Mouse (Mus musculus) heart, embryonic 13.5 days (tissue): ENCODE measurements around the gene Lyrm4. TPM values are rescaled to one million over a fixed set of nuclear protein-coding genes. Genes with fewer than 3 reads are reported as not detected.

Source experiments
- ATAC-seq: fragments of 200-750 bp; cut with Nextera tagmentation; 2 replicates; pipeline ENCODE4 v1.8.0; 2017; ENCODE audit warnings: moderate TSS enrichment; ENCODE audit not compliant: insufficient number of reproducible peaks, low FRiP score, low TSS enrichment; ENCODE audit errors: extremely low read depth
- H3K27ac ChIP-seq: fragments of 300-500 bp; sonication (generic); replicated peaks from 2 replicates; pipeline ENCODE4 v1.5.1; 2015; ENCODE audit warnings: moderate library complexity, mild to moderate bottlenecking, inconsistent platforms
- H3K27me3 ChIP-seq: fragments of 300-500 bp; sonication (generic); replicated peaks from 2 replicates; pipeline ENCODE4 v1.6.1; 2015; ENCODE audit warnings: mild to moderate bottlenecking, inconsistent platforms
- H3K36me3 ChIP-seq: fragments of 300-500 bp; sonication (generic); 2 replicates; pipeline ENCODE4 v1.6.1; 2015; ENCODE audit warnings: mild to moderate bottlenecking, inconsistent platforms
- H3K4me1 ChIP-seq: fragments of 300-500 bp; sonication (generic); 2 replicates; pipeline ENCODE4 v1.6.1; 2015; ENCODE audit warnings: inconsistent platforms
- H3K4me2 ChIP-seq: fragments of 300-500 bp; sonication (generic); 2 replicates; pipeline ENCODE4 v1.6.1; 2015; ENCODE audit warnings: inconsistent platforms, mild to moderate bottlenecking, moderate library complexity
- H3K4me3 ChIP-seq: fragments of 300-500 bp; sonication (generic); 2 replicates; pipeline ENCODE4 v1.5.1; 2015; ENCODE audit warnings: moderate library complexity, mild to moderate bottlenecking, inconsistent platforms
- H3K9ac ChIP-seq: fragments of 300-500 bp; sonication (generic); 2 replicates; pipeline ENCODE4 v1.6.1; 2015; ENCODE audit warnings: inconsistent platforms, mild to moderate bottlenecking, moderate library complexity
- H3K9me3 ChIP-seq: fragments of 300-500 bp; sonication (generic); 2 replicates; pipeline ENCODE4 v1.6.1; 2016; ENCODE audit warnings: inconsistent platforms
- WGBS: fragments of 180-500 bp; shearing (Covaris S2); methylation state at CpG from one replicate; pipeline ENCODE4 v1.1.7; 2015; ENCODE audit warnings: mixed read lengths; 5-methylcytosine and 5-hydroxymethylcytosine counted together
- polyA plus RNA-seq: library from polyadenylated mRNA; unstranded; fragments of >200 nt; fragmentation: Nextera tagmentation; extraction: Ambion mirVana; gene quantifications from 2 replicates; pipeline ENCODE4 v1.2.1, GENCODE M21; 2015

The Lyrm4 gene
- polyA plus RNA-seq, 1 experiment from 2014 or later: 24.3 TPM

DNA sequence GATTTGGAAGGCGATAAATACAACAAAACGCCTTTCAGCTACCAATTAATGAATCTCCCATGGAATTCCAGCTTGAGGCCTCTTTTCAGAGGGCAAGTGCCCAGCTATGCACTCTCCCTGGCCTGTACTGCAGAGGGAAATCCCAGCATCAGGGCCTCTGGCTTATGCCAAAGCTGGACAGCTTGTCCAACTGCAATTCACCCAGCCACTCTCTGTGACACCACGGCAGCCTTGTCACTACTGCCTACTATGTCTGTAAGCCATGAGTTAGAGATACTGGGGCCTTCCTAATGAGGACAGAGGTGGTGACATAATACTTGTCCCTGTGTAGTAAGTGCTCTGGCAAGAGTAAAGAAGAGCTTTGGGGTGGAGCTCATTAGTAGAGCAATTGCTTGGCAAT is 128.0 kb downstream of the Lyrm4 start:
- Histone ChIP-seq H3K4me3 (no peak overlapping the region), H3K9ac (no peak overlapping the region), H3K27me3 (no peaks in the 10 kb centered on the region), H3K27ac (peak overlapping the region; percentile 53; the same call in 1 of the 2 replicates), H3K9me3 (no peaks in the 10 kb centered on the region), H3K36me3 (no peaks in the 10 kb centered on the region), H3K4me1 (peaks cover 48% of the 10 kb centered on the region), H3K4me2 (no peak overlapping the region)
- ATAC-seq: peak; percentile 49; the same call in 1 of the 2 replicates
- 43% methylated on average over 3 of the region's 3 CpGs for WGBS

DNA sequence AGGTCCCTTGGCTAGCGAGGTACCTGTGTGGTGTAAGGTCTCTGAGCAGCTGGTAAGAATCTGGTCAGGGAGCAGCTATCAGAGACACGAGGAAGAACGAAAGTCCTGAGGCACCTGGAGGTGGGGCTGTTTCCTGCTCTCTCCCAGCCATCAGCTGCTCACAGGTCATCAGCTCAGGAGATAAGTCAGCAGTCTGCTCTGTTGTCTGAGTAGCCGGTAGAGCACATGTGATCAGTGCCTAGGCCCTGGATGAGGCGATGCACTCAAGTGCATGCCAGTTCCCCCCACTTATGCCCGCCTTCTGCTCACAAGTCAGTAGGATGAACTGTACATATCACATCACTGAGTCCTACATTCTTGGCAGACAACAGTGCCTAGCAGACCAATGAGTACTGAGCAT is 134.3 kb downstream of the Lyrm4 start:
- 54% methylated on average over 6 of the region's 6 CpGs for WGBS
- no peak overlapping the region for H3K27ac ChIP-seq
- ATAC-seq: no peak; the same call in 1 of the 2 replicates
- no peak overlapping the region for H3K9ac ChIP-seq
- no peaks in the 10 kb centered on the region for H3K27me3 ChIP-seq
- H3K4me3 ChIP-seq: no peak overlapping the region
- H3K9me3 ChIP-seq: no peaks in the 10 kb centered on the region
- peaks cover 18% of the 10 kb centered on the region for H3K36me3 ChIP-seq
- peaks cover 19% of the 10 kb centered on the region for H3K4me1 ChIP-seq
- no peak overlapping the region for H3K4me2 ChIP-seq

DNA sequence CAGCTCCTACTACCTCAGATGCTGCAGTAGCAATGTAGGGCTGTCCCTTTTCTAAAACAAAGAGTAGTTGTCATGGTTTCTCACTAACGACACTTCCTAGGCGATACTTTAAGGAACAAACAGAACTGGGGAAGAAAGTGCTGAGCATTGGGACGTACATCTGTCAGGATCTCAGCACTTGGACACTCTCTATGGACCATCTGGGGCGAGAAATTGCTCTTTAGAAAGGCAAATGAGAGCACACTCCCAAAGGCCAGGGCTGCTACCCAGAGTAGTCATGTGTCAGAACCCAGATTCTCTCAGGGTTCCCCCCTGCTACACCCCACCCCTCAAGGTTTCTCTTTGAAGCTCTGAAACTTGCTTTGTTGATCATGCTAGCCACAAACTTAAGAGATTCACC is 136.9 kb downstream of the Lyrm4 start:
- Histone ChIP-seq H3K9ac (no peak overlapping the region), H3K36me3 (peaks cover 32% of the 10 kb centered on the region), H3K4me3 (no peak overlapping the region), H3K27ac (no peak overlapping the region), H3K9me3 (no peaks in the 10 kb centered on the region), H3K4me2 (no peak overlapping the region), H3K27me3 (no peaks in the 10 kb centered on the region), H3K4me1 (peaks cover 9% of the 10 kb centered on the region)
- WGBS: 80% methylated on average over 4 of the region's 4 CpGs
- ATAC-seq: no peak

DNA sequence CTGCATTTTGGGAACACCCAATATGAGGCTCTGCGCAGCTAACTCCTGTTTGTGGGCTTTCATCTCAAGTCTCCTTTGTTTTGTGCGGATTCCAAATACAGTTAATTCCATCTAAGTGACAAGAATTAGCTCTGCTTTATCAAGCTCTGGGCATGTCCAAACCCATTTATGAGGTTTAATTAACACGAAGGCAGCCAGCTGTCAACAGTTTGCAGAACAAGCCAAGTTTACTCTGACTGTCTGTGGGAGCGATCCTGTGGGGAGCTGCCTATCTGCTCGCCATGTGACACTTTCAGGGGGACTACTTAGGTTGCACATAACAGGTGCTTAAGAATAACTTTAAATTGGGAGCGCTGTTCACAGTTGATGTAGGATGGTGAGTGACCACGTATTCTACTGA is 140.4 kb downstream of the Lyrm4 start:
- Histone ChIP-seq H3K9me3 (no peaks in the 10 kb centered on the region), H3K4me2 (no peak overlapping the region), H3K36me3 (peaks cover 36% of the 10 kb centered on the region), H3K9ac (no peak overlapping the region), H3K4me3 (no peak overlapping the region), H3K27ac (no peak overlapping the region), H3K27me3 (no peaks in the 10 kb centered on the region), H3K4me1 (no peaks in the 10 kb centered on the region)
- no peak for ATAC-seq
- WGBS: 86% methylated on average over 7 of the region's 7 CpGs

DNA sequence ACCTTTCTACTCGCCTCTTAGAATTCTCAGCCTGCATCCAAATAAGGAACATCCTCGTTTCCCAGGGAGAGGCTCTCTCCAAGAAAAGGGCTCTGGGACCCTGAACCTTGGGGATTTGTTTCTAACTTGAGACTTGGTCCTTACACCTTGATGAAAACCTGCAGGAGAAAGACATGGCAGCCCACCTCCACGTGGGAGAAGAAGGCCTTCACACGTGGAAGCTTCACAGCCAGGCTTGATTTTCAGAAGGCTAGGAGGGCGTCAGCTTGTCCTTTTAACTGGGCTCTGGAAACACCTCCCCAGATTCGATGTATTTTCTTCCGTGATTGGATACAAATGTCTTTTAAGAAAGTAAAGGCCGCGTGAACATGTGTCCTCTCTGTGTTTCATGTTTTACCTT is 147.5 kb downstream of the Lyrm4 start:
- Histone ChIP-seq H3K4me3 (peak overlapping the region; percentile 65), H3K27me3 (peaks cover 17% of the 10 kb centered on the region), H3K9me3 (no peaks in the 10 kb centered on the region), H3K4me2 (peak overlapping the region; percentile 100), H3K27ac (no peak overlapping the region), H3K36me3 (peaks cover 3% of the 10 kb centered on the region; the same call in 1 of the 2 replicates), H3K9ac (peak overlapping the region; percentile 85), H3K4me1 (peaks cover 16% of the 10 kb centered on the region)
- ATAC-seq: no peak
- WGBS: 32% methylated on average over 9 of the region's 9 CpGs

DNA sequence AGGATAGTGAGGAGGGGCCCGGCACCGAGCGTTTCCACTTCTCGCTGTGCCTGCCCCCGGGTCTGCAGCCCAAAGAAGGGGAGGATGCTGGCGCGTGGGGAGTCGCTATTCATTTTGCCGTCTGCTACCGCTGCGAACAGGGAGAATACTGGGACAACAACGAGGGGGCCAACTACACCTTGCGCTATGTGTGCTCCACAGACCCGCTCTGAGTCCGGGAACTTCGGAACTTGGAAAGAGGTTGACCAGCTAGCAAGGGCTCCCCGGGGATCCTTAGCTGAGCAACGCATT is 147.9 kb downstream of the Lyrm4 start:
- no peaks in the 10 kb centered on the region for H3K9me3 ChIP-seq
- ATAC-seq: no peak
- H3K27me3 ChIP-seq: peaks cover 17% of the 10 kb centered on the region
- peak overlapping the region; percentile 85 for H3K9ac ChIP-seq
- peak overlapping the region; percentile 100 for H3K4me2 ChIP-seq
- H3K4me1 ChIP-seq: peaks cover 16% of the 10 kb centered on the region
- H3K36me3 ChIP-seq: no peaks in the 10 kb centered on the region
- H3K4me3 ChIP-seq: peak overlapping the region; percentile 65
- 1% methylated on average over 18 of the region's 18 CpGs for WGBS
- no peak overlapping the region for H3K27ac ChIP-seq

DNA sequence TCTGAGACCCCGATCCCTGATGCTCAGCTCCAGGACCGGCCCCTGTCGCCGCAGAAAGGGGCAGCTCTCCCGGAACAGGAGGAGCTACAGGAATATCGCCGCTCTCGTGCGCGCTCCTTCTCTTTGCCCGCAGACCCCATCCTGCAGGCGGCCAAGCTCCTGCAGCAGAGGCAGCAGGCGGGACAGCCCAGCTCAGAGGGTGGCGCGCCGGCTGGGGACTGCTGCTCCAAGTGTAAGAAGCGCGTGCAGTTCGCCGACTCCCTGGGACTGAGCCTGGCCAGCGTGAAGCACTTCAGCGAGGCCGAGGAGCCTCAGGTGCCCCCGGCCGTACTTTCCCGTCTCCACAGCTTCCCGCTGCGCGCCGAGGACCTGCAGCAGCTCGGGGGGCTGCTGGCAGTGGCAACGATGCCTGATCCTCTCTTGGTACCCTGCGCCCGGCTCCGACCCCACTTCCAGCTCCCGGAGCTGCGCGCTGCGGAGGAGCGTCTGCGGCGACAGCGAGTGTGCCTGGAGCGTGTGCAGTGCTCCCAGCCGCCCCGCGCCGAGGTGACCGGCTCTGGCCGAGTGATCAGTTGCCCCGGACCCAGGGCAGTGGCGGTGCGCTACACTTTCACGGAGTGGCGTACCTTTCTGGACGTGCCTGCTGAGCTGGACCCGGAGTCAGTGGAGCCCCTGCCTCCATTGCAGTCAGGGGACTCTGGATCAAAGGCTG is 148.5 kb downstream of the Lyrm4 start:
- Histone ChIP-seq H3K4me2 (peak overlapping the region; percentile 100), H3K9me3 (no peaks in the 10 kb centered on the region), H3K27ac (peak overlapping the region; percentile 65), H3K4me3 (peak overlapping the region; percentile 65), H3K27me3 (peaks cover 17% of the 10 kb centered on the region), H3K4me1 (peaks cover 16% of the 10 kb centered on the region), H3K36me3 (no peaks in the 10 kb centered on the region), H3K9ac (peak overlapping the region; percentile 85)
- under 1% methylated on average over 57 of the region's 57 CpGs for WGBS
- ATAC-seq: peak; percentile 40; the same call in 1 of the 2 replicates

DNA sequence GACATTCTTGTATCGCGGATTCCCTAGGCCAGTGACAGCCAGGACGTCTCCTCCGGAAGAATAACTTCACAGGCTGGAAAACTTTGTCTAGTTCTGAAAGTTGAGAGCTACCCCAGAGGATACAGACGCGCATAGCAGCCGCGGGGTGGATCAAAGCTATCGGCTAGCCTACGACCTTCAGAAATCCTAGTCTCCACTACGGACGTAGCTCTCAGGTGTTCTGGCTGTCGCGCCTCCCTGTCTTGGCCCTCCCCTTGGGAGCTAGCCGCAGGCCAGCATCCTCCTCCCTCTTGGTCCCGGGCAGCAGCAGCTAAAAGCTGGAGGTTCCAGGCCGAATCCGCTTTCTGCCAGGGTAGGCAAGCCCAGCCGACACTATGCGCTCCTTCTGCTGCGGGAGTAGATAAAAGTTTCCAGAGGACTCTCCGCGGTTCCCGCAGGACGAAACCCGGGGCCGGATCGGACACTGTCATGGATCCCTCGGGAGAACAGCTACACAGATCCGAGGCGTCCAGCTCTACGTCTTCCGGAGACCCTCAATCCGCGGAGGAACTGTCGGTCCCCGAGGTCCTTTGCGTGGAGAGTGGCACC is 149.1 kb downstream of the Lyrm4 start:
- no peak for ATAC-seq
- under 1% methylated on average over 38 of the region's 38 CpGs for WGBS
- Histone ChIP-seq H3K9ac (peak overlapping the region; percentile 85), H3K27ac (peak overlapping the region; percentile 65), H3K27me3 (peaks cover 17% of the 10 kb centered on the region), H3K9me3 (no peaks in the 10 kb centered on the region), H3K4me2 (peak overlapping the region; percentile 100), H3K36me3 (no peaks in the 10 kb centered on the region), H3K4me1 (peaks cover 16% of the 10 kb centered on the region), H3K4me3 (peak overlapping the region; percentile 65)

DNA sequence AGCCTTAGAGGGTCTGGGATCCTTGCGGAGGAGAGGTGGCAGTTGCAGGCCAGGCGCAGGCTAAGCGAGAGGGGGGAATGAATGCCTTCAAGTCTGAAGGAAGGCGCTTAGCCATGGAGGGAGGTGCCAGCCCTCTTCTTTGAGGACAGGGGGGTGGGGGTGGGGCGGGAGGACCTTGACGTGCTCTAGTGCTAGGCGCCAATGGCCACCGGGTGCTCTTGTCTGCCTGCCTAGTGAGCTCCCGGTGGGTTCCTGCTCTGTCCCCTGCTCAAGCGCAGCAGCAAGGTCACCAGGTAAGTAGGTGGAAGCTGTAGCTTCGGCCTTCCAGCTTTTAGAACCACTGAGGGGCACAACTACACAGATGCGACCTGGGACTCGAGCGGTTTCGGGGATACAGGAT is 149.6 kb downstream of the Lyrm4 start:
- Histone ChIP-seq H3K4me1 (peaks cover 16% of the 10 kb centered on the region), H3K27ac (peak overlapping the region; percentile 65), H3K4me3 (peak overlapping the region; percentile 65), H3K27me3 (peaks cover 17% of the 10 kb centered on the region), H3K9ac (peak overlapping the region; percentile 85), H3K4me2 (peak overlapping the region; percentile 100), H3K9me3 (no peaks in the 10 kb centered on the region), H3K36me3 (no peaks in the 10 kb centered on the region)
- ATAC-seq: no peak
- WGBS: 3% methylated on average over 15 of the region's 15 CpGs

DNA sequence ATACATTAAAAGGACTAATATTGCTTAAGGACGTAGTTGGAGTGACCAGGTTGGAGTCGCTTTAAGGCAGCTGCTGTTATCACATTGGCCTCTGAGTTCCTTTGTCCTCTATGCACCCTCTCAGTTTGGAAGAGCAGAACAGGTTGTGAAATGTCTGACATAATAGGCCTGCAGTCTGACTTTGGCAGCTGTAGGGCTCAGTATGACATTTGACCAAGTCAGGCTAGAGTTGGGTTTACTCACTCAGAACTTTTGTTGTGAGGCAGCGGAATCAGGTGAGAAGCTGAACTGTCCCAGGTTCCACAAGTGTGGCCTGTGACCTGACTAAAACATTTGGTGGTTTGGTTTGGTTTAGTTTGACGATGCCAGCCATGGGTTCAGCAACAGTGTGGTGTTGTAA is 153.7 kb downstream of the Lyrm4 start:
- no peak overlapping the region for H3K4me3 ChIP-seq
- H3K4me2 ChIP-seq: no peak overlapping the region
- ATAC-seq: no peak
- H3K9ac ChIP-seq: no peak overlapping the region
- no peak overlapping the region for H3K27ac ChIP-seq
- 0 out of 2 replicates have a peak, but pooled peaks cover 6% of the 10 kb centered on the region for H3K27me3 ChIP-seq
- no peaks in the 10 kb centered on the region for H3K36me3 ChIP-seq
- H3K9me3 ChIP-seq: no peaks in the 10 kb centered on the region
- peaks cover 5% of the 10 kb centered on the region for H3K4me1 ChIP-seq
- 66% methylated on average over 4 of the region's 4 CpGs for WGBS

DNA sequence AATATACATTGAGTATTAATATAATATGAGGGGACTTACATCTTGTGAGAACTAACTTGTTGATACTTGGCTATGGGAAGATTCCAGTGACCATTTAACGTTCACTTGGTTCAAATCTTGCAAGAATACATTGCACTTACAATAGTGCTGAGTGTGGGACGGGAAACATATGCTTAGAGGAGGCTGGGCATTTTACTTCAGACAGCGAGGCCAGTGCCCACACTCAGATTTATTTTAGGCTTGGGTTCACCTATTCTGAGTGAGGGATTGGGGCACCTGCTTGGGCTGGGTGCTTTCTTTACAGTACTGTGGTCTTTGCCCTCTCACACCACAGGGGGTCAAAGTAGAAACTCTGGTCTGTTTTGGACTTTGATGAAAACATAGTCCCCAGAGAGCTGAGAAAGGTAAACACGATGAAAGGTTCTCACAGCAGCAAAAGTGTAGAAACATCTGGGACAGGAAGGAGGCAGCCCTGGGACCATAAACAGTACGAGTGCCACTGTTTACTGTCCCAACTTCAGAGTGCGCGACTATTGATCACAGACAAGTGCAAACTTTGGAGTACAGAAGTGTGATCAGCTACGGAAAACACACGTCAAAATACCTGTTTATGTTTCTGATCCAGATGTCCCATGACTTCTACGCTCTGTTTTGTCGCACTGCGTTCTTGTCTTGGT is 157.8 kb downstream of the Lyrm4 start:
- Histone ChIP-seq H3K4me3 (no peak overlapping the region), H3K9me3 (peaks cover 6% of the 10 kb centered on the region), H3K4me1 (no peaks in the 10 kb centered on the region), H3K36me3 (no peaks in the 10 kb centered on the region), H3K9ac (no peak overlapping the region), H3K27ac (no peak overlapping the region), H3K4me2 (no peak overlapping the region), H3K27me3 (no peaks in the 10 kb centered on the region)
- WGBS: 67% methylated on average over 12 of the region's 12 CpGs
- ATAC-seq: no peak
